Mouse (Mus musculus): Measurements from ENCODE around the gene Cyth1.

DNA sequence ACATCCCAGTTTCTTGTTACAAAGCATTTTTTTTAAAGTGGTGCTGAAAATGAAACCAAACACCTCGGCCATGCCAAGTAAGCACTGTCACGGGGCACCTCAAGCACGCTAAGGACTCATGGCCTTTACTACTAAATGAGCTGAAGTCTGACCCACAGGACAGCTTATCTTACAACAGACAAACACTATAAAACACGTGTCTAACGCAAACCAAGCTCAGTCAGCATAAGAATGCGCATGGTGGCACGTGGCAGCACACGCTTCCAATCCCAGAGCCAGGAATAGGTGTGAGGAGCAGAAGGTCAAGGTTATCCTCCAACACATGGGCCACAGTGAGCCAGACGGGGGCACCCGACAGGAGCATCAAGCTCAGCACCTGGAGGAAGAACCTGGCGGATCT, 17.2 kb upstream of the Cyth1 start:
- TF ChIP-seq POLR2A (IDR thresholded peaks at IDR 0.05; ENCODE audit: low read depth, low read length) (no peak), CTCF (conservative IDR thresholded peaks at IDR 0.05; ENCODE audit: insufficient read depth, insufficient read length, low read depth, low read length) (no peak)

All from kidney, adult 2 months (tissue).